Mouse (Mus musculus): ENCODE measurements around the gene Vil1. TPM values are rescaled to one million over a fixed set of nuclear protein-coding genes. Genes with fewer than 3 reads are reported as not detected.
A peak's percentile ranks its signal among the peaks of the same experiment; 100 is the strongest.

The Vil1 gene
- 0.28 and 0.55 TPM in 2 replicates for polyA plus RNA-seq (2016; fragmentation: Nextera tagmentation; extraction: Ambion mirVana)

DNA sequence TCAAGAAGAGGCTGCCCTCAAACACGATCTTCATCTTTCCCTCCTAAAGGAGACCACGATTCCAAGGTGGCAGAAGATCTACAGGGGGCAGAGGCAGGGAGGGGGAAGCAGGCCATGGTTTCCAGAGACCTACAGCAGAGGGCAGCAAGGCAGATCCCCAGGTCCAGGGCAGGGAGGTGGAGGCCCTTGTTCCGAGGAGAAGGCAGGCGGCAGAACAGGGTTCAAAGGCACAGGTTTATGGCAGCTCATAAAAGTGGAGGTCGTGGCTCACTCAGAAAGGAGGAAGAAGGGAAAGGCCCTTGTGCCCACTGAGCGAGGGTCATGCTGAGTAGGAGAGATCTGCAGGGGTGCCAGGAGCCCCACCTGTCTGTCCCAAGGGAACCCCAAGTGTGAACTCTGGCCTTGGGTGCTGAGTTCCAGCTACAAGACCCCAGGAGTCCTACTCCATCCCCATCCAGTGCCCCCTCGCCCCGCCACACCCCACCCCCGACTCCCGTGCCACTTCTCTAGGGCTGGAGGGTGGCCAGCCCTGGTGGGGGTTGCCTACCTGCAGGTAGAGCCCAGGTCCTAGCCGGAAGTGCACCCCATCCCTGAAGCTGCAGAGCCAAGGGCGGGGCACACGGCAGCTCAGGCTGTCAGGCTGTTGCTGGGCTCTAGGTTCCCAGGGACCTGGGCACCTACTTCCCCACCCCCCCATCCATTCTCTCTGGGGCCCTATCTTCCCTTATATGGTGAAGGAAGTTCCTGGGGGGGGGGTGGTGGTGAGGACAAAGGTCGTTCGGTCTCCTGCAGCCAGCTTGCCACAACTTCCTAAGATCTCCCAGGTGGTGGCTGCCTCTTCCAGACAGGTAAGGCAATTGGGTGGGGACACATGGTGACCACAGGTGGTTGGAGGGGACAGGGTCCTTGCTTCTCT is at the start of gene Vil1:
Gene Vil1 (plus strand): TSS at position 788 of the 916 bp plus-strand sequence.
- Histone ChIP-seq H3K27me3 (no peaks in the 10 kb centered on the region), H3K36me3 (no peaks in the 10 kb centered on the region), H3K9me3 (no peaks in the 10 kb centered on the region), H3K4me2 (replicated peaks) (no peak within 1 kb of the TSS), H3K4me1 (no peaks in the 10 kb centered on the region), H3K9ac (replicated peaks) (no peak within 1 kb of the TSS), H3K27ac (replicated peaks) (no peak within 1 kb of the TSS), H3K4me3 (no peak within 1 kb of the TSS)
- WGBS: 61% methylated on average over 15 of the region's 15 CpGs
- no peak for ATAC-seq (ENCODE audit: low FRiP score, low read depth)

DNA sequence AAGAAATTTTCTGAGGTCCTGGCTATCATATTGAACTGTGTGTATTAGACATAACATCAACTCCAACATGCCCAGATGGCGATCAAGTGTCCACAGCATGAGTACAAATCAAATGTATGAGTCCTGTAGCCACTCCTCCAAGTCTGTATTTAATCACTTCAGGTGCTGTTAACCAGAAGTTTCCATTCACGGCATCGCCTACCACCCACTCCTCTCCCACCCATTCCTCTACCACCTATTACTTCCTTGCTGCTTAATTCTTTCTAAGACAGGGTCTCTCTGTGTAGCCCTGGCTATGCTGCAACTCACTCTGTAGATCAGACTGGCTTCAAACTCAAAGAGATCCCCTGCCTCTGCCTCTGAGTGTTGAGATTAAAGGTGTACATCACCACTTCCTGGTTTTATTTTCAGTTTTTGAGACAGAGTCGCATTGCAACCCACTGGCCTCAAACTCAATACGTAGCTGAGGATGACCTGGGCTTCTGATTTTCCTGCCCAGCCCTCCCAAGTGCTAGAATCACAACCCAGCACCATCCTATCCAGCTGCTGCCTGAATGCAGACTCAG is 49.1 kb upstream of the Vil1 start:
- Histone ChIP-seq H3K9me3 (no peaks in the 10 kb centered on the region), H3K4me2 (replicated peaks) (no peak overlapping the region), H3K27ac (replicated peaks) (no peak overlapping the region), H3K4me1 (no peaks in the 10 kb centered on the region), H3K9ac (replicated peaks) (no peak overlapping the region), H3K36me3 (no peaks in the 10 kb centered on the region), H3K27me3 (no peaks in the 10 kb centered on the region), H3K4me3 (no peak overlapping the region)
- 85% methylated on average over 5 of the region's 5 CpGs for WGBS
- ATAC-seq (ENCODE audit: low FRiP score, low read depth): no peak

DNA sequence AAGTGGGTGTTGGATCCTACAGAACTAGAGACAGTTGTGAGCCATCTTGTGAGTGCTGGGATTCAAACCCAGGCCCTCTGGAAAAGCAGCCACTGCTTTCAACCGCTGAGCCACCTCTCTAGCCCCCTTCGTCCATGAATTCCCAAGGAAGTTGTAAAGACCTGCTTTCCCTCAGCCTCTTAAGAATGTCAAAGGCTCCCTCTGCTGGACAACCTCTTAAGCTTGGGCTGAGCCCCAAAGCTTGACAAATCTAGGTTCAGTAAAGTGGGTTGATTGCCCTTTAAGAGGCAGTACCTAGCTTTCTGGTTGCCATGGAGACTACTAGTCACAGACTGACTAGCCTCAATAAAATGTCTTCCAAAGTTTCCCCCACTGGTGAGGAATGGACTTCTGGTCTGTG is 47.4 kb upstream of the Vil1 start, which contains the start of gene Catip:
Gene Catip (plus strand): TSS at position 297 of the 400 bp plus-strand sequence.
- Histone ChIP-seq H3K36me3 (no peaks in the 10 kb centered on the region), H3K4me3 (no peak within 1 kb of the TSS), H3K4me1 (no peaks in the 10 kb centered on the region), H3K27ac (replicated peaks) (no peak within 1 kb of the TSS), H3K9ac (replicated peaks) (no peak within 1 kb of the TSS), H3K27me3 (peaks cover under 1% of the 10 kb centered on the region; the same call in 1 of the 2 replicates), H3K4me2 (replicated peaks) (no peak within 1 kb of the TSS), H3K9me3 (no peaks in the 10 kb centered on the region)
- ATAC-seq (ENCODE audit: low FRiP score, low read depth): peak; percentile 60
- WGBS: 7% methylated on average over 2 of the region's 2 CpGs

DNA sequence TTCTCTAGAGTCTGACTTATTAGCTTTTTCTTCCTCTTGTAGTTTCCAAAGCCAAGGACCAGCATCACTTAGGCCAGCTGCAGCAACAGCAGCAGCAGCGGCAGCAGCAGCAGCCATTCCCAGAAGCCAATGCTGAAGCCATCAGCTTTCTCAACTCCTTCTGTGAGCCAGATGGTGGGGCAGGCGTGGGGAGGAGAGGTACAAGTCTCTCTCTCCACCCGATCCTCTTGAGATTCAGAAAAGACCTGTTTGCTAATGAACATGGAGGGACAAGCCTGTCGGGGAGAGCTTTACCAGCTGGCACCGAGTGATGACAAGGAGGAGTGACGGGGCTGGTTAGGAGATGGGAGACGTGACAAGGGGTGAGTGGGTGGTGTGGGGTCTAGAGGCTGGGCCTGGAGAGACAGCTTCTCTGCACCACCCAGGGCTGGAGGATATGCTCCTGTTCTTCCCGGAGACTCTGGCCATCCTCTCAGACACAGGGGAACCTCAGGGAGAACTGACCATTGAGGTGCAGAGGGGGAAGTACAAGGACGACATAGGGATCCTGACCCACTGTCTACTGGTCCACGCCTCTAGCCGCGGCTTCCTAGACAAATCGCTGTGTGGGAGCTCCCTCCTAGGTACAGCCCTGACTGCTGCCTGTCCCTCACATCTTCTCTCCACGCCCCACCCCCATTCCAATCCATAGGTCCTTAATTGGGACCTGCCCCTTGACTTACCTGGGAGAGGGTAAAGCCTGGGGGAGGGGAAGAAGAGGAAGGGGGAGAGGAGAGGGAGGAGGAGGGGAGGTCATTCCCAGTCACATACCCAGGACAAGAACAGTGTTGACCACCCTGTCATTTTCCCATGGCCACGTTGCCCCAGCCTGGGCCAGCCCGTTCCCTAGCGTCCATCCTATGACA is 46.6 kb upstream of the Vil1 start:
- Histone ChIP-seq H3K27me3 (peaks cover 7% of the 10 kb centered on the region), H3K27ac (replicated peaks) (no peak overlapping the region), H3K9ac (replicated peaks) (no peak overlapping the region), H3K4me3 (no peak overlapping the region), H3K4me1 (no peaks in the 10 kb centered on the region), H3K9me3 (no peaks in the 10 kb centered on the region), H3K4me2 (replicated peaks) (no peak overlapping the region), H3K36me3 (no peaks in the 10 kb centered on the region)
- 70% methylated on average over 17 of the region's 17 CpGs for WGBS
- ATAC-seq (ENCODE audit: low FRiP score, low read depth): no peak

DNA sequence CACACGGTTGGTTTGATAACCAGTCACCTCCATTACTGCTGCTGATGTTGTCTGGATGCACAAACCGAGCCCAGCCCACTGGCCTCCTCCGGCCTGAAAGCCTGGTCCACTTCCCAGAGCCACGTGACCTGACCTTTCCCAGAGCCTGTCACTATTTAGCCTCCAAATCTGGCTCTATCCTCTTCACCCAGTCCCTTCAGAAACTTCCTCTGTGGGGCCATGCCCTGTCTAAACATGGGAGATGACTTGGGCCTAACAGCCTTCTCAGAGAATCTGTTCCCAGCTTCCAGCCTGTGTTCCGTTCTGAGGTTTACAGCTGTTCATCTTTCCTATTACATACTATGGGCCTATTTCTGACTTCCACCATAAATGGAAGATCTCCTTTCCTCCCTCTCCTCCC is 45.7 kb upstream of the Vil1 start:
- H3K27me3 ChIP-seq: peaks cover 9% of the 10 kb centered on the region
- H3K27ac ChIP-seq (replicated peaks): no peak overlapping the region
- H3K4me2 ChIP-seq (replicated peaks): no peak overlapping the region
- no peak overlapping the region for H3K9ac ChIP-seq (replicated peaks)
- no peaks in the 10 kb centered on the region for H3K9me3 ChIP-seq
- peaks cover 6% of the 10 kb centered on the region for H3K4me1 ChIP-seq
- H3K4me3 ChIP-seq: no peak overlapping the region
- whole genome bisulfite sequencing: 74% methylated on average over 5 of the region's 5 CpGs
- no peaks in the 10 kb centered on the region for H3K36me3 ChIP-seq
- ATAC-seq (ENCODE audit: low FRiP score, low read depth): no peak

DNA sequence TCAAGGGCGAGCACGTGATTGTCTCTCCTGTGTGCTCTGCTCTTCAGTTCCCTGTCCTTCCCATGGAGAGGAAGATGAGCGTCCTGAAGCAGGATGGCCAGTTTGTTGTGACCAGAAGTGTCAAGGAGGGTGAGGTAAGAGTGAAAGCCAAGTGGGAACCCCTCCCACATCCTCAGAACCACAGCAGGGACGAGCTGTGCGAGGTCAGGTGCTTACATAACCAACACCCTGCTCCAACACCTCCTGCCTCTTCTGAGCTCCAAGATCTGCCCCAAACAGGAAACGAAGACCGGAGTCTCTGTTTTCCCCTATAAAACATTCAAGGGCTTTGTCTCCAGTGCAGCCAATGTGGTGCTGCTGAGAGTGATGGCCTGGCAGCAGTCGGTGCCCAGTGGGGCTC is 44.9 kb upstream of the Vil1 start:
- H3K9ac ChIP-seq (replicated peaks): no peak overlapping the region
- H3K4me3 ChIP-seq: no peak overlapping the region
- no peaks in the 10 kb centered on the region for H3K9me3 ChIP-seq
- ATAC-seq (ENCODE audit: low FRiP score, low read depth): no peak
- no peaks in the 10 kb centered on the region for H3K36me3 ChIP-seq
- H3K27me3 ChIP-seq: peaks cover 9% of the 10 kb centered on the region
- no peak overlapping the region for H3K4me2 ChIP-seq (replicated peaks)
- 83% methylated on average over 8 of the region's 8 CpGs for WGBS
- H3K27ac ChIP-seq (replicated peaks): no peak overlapping the region
- H3K4me1 ChIP-seq: peaks cover 7% of the 10 kb centered on the region

DNA sequence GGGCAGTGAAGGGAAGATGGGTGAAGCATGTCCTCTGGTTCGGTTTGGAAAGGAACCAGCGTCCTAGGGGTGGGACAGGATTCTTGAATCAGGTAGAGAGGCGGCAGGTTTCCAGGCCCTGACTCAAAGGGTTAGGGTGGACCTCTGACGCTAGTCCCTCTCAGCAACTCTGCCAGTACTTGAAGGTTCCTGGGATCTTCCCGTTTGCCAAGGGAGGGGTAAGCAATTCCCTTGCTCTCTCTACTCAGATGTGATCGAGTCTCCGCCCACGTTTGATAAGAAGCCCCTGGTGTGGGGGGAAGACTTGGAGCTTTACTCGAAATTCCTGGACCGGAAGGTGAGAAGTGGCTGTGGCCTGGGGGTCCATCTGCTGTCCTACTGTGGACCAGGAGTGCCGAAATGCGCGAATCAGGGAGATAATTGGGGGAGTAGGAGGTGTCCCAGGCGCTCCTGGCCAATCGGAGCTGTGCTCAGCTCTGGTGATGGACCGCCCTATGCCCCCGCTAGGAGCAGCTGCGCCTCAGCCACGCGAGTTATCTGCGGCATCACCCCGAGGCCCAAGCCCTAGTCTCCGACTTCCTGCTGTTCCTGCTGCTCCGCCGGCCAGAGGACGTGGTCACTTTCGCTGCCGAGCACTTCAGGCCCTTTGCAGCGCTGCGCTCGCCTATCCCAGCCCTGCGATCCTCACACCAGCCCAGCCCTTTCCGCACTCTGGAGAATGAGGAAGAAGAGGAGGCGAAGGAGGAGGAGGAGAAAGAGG is 41.1 kb upstream of the Vil1 start:
- Histone ChIP-seq H3K4me3 (peak overlapping the region; percentile 28), H3K27ac (replicated peaks) (no peak overlapping the region)
- 0 out of 2 replicates have a peak, but pooled peaks have one; percentile 44 for ATAC-seq (ENCODE audit: low FRiP score, low read depth)

DNA sequence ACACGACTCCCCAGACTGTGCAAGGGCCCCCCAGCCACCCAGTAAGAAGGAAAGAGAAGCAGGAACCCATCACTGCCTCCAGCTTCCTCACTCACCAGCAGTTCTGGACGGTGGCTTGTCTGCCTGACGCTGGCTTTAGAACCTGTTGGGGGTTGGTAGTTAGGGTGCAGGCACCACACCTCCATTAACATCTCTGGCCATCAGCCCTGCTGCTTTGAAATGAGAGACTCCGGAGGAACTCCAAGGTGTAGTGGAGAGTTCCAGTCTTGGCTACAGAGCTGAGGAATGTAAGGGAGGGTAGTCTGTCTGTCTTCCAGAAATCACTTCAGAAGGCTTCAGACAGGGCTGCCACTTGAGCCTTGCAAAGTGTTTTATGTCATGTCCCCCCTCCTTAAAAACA is 39.1 kb upstream of the Vil1 start:
- H3K4me2 ChIP-seq (replicated peaks): no peak overlapping the region
- H3K27me3 ChIP-seq: peaks cover 9% of the 10 kb centered on the region
- no peak overlapping the region for H3K27ac ChIP-seq (replicated peaks)
- WGBS: 59% methylated on average over 4 of the region's 4 CpGs
- peaks cover 7% of the 10 kb centered on the region for H3K4me1 ChIP-seq
- H3K36me3 ChIP-seq: no peaks in the 10 kb centered on the region
- no peaks in the 10 kb centered on the region for H3K9me3 ChIP-seq
- no peak for ATAC-seq (ENCODE audit: low FRiP score, low read depth)
- H3K4me3 ChIP-seq: no peak overlapping the region
- H3K9ac ChIP-seq (replicated peaks): no peak overlapping the region

More for the DNA sequence above, 41.1 kb upstream of the Vil1 start:
- no peaks in the 10 kb centered on the region for H3K36me3 ChIP-seq
- 0 out of 2 replicates have a peak overlapping the region, but pooled peaks have one; percentile 37 for H3K9ac ChIP-seq (replicated peaks)
- peaks cover 9% of the 10 kb centered on the region for H3K27me3 ChIP-seq
- peaks cover 7% of the 10 kb centered on the region for H3K4me1 ChIP-seq
- WGBS: 24% methylated on average over 34 of the region's 34 CpGs
- peak overlapping the region; percentile 51 for H3K4me2 ChIP-seq (replicated peaks)
- H3K9me3 ChIP-seq: no peaks in the 10 kb centered on the region

DNA sequence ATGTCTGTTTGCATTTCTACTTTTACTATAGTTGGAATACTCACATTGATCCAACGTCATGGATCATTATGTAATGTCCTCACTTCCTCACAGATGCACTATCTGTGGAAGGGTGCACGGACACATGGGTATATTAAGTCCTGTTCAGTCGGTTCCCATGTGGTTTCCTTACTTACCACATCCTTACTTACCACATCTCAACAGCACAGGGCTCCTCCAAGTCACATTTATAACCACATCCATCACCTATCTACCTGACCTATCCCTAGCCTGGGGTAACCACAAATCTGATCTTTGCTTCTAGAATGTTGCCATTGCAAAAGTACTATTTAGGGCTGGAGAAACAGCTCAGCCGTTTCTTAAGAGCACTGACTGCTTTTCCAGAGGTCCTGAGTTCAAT is 35.8 kb upstream of the Vil1 start:
- no peaks in the 10 kb centered on the region for H3K9me3 ChIP-seq
- ATAC-seq (ENCODE audit: low FRiP score, low read depth): no peak
- 76% methylated on average over 4 of the region's 4 CpGs for WGBS

DNA sequence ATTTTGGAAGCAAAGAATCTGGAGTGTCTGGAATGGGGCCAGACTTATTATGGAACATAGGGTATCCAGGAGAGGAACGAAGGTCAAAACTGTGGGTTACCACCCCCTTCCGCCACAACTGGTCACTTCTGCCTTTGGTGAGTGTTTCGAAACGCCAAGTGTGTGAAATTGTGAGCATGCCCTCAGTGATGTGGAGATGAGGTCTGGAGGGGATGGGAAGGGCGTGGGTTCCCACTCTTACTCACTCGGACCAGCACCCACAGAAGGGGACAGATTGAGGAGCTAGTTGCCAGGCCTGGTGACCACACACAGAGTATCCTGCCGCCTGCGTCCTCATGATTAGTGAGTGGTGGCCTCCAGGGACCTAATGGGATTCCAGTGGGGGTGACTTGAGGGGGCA is 34.2 kb upstream of the Vil1 start, which contains the start of gene Slc11a1:
Gene Slc11a1 (plus strand): TSS at position 216 of the 400 bp plus-strand sequence.
- H3K9me3 ChIP-seq: no peaks in the 10 kb centered on the region
- no peak for ATAC-seq (ENCODE audit: low FRiP score, low read depth)
- 74% methylated on average over 8 of the region's 8 CpGs for WGBS
- no peak within 1 kb of the TSS for H3K4me2 ChIP-seq (replicated peaks)
- no peaks in the 10 kb centered on the region for H3K4me1 ChIP-seq
- H3K4me3 ChIP-seq: no peak within 1 kb of the TSS
- no peak within 1 kb of the TSS for H3K9ac ChIP-seq (replicated peaks)
- no peak within 1 kb of the TSS for H3K27ac ChIP-seq (replicated peaks)
- H3K36me3 ChIP-seq: no peaks in the 10 kb centered on the region
- H3K27me3 ChIP-seq: no peaks in the 10 kb centered on the region

More for the DNA sequence above, 35.8 kb upstream of the Vil1 start:
- no peaks in the 10 kb centered on the region for H3K36me3 ChIP-seq
- H3K4me3 ChIP-seq: no peak overlapping the region
- peaks cover 1% of the 10 kb centered on the region for H3K4me1 ChIP-seq
- H3K27me3 ChIP-seq: no peaks in the 10 kb centered on the region
- no peak overlapping the region for H3K27ac ChIP-seq (replicated peaks)
- H3K9ac ChIP-seq (replicated peaks): no peak overlapping the region
- H3K4me2 ChIP-seq (replicated peaks): no peak overlapping the region

DNA sequence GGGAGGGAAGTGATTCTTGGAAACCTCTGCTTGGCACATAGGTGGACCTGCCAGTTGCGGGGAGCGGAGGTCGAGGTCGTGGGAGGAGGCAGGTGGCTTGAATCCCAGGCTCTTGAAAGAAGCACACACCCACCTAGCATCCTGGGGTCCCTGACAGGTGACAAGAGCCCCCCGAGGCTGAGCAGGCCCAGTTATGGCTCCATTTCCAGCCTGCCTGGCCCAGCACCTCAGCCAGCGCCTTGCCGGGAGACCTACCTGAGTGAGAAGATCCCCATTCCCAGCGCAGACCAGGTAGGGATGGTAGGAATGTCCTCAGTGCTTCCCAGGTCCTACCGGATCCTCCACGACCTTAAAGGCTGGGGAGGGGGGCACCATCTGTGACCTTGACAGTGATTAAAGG is 33.6 kb upstream of the Vil1 start:
- H3K4me2 ChIP-seq (replicated peaks): no peak overlapping the region
- no peak for ATAC-seq (ENCODE audit: low FRiP score, low read depth)
- H3K4me1 ChIP-seq: no peaks in the 10 kb centered on the region
- no peak overlapping the region for H3K27ac ChIP-seq (replicated peaks)
- WGBS: 74% methylated on average over 10 of the region's 10 CpGs
- H3K27me3 ChIP-seq: no peaks in the 10 kb centered on the region
- no peak overlapping the region for H3K9ac ChIP-seq (replicated peaks)
- H3K4me3 ChIP-seq: no peak overlapping the region
- H3K36me3 ChIP-seq: no peaks in the 10 kb centered on the region
- H3K9me3 ChIP-seq: no peaks in the 10 kb centered on the region

All from midbrain, embryonic 12.5 days (tissue).